ENCODE assay signal across 10 mouse cellular contexts in genomic region chr4:32864131-32864866, GRCm38 (mm10).
DNase-seq lines count a peak whose midpoint lies in the region; ATAC-seq lines count a peak whose summit lies in the region.
"Had no signal": no experiment of that assay in that cellular context is flagged by ENCODE, and none has a peak within 500 bp of the region (broad histone marks: within the 10 kb centered on the region; RNA-seq: fewer than 3 reads in every experiment).

No protein-coding gene starts in this region.

- H3K27me3 ChIP-seq in heart, embryonic 12.5 days (replicated peaks) = peaks cover 26% of the 10 kb centered on the region
- H3K27me3 ChIP-seq in forebrain, embryonic 13.5 days = no peaks in the 10 kb centered on the region
- H3K27me3 ChIP-seq in midbrain, embryonic 14.5 days (ENCODE audit: control insufficient read depth, insufficient read depth, low read length) = no peaks in the 10 kb centered on the region

- H3K4me2 ChIP-seq in heart, embryonic 12.5 days = peak overlapping the region; percentile 44
- H3K4me2 ChIP-seq in forebrain, embryonic 13.5 days = peak overlapping the region; percentile 60
- peak overlapping the region; percentile 62 for H3K4me2 ChIP-seq in midbrain, embryonic 14.5 days (ENCODE audit: low read length)

- no peaks in the 10 kb centered on the region for H3K36me3 ChIP-seq in heart, embryonic 12.5 days
- no peaks in the 10 kb centered on the region for H3K36me3 ChIP-seq in forebrain, embryonic 13.5 days (ENCODE audit: poor library complexity, severe bottlenecking)
- no peaks in the 10 kb centered on the region for H3K36me3 ChIP-seq in midbrain, embryonic 14.5 days (ENCODE audit: control insufficient read depth, insufficient read depth, low read length)

- intact Hi-C loops in heart, postnatal 25 days (cut with DNase I) = no loop called here

- 59% methylated on average over 31 of the region's 31 CpGs for WGBS in heart, embryonic 12.5 days
- WGBS in forebrain, embryonic 13.5 days = 27% methylated on average over 31 of the region's 31 CpGs
- WGBS in midbrain, embryonic 14.5 days = 22% methylated on average over 31 of the region's 31 CpGs

- no peak overlapping the region for H3K27ac ChIP-seq in heart, embryonic 12.5 days (ENCODE audit: poor library complexity, severe bottlenecking)
- peak overlapping the region; percentile 17; the same call in 1 of the 2 replicates for H3K27ac ChIP-seq in forebrain, embryonic 13.5 days
- H3K27ac ChIP-seq in midbrain, embryonic 14.5 days (replicated peaks; ENCODE audit: low read depth, low read length) = peak overlapping the region; percentile 81

- H3K4me1 ChIP-seq in heart, embryonic 12.5 days (replicated peaks) = peaks cover 44% of the 10 kb centered on the region
- peaks cover 51% of the 10 kb centered on the region for H3K4me1 ChIP-seq in forebrain, embryonic 13.5 days
- peaks cover 49% of the 10 kb centered on the region for H3K4me1 ChIP-seq in midbrain, embryonic 14.5 days (ENCODE audit: control insufficient read depth, insufficient read depth, low read length)

- no peaks in the 10 kb centered on the region for H3K9me3 ChIP-seq in heart, embryonic 12.5 days (replicated peaks)
- no peaks in the 10 kb centered on the region for H3K9me3 ChIP-seq in forebrain, embryonic 13.5 days (replicated peaks)
- no peaks in the 10 kb centered on the region for H3K9me3 ChIP-seq in midbrain, embryonic 14.5 days (ENCODE audit: control insufficient read depth, low read length)

- peak overlapping the region; percentile 13 for H3K9ac ChIP-seq in heart, embryonic 12.5 days
- peak overlapping the region; percentile 55 for H3K9ac ChIP-seq in forebrain, embryonic 13.5 days
- H3K9ac ChIP-seq in midbrain, embryonic 14.5 days (replicated peaks; ENCODE audit: low read length) = peak overlapping the region; percentile 55

- no peak for DNase-seq in heart, adult 8-10 months (ENCODE audit: low spot score)
- peak; percentile 25 for DNase-seq in Muller cell, postnatal 12 days (ENCODE audit: inconsistent ontology term)
- DNase-seq in midbrain, embryonic 14.5 days = peak; percentile 70
- DNase-seq in gastrocnemius, postnatal 25 days = no peak
- no peak for DNase-seq in kidney, adult 11 months
- no peak for DNase-seq in heart, postnatal 25 days (ENCODE audit: low spot score)
- DNase-seq: lung, adult 18-20 months had no signal

- H3K4me3 ChIP-seq in heart, embryonic 12.5 days = peak overlapping the region; percentile 16; the same call in 1 of the 2 replicates
- H3K4me3 ChIP-seq in forebrain, embryonic 13.5 days = peak overlapping the region; percentile 33
- peak overlapping the region; percentile 37 for H3K4me3 ChIP-seq in midbrain, embryonic 14.5 days (replicated peaks; ENCODE audit: low read depth, low read length)
- H3K4me3 ChIP-seq: erythroblast, embryonic 14.5 days had no signal

- ATAC-seq in heart, embryonic 12.5 days (ENCODE audit: insufficient number of reproducible peaks, low FRiP score) = no peak
- ATAC-seq in forebrain, embryonic 13.5 days = peak; percentile 50; the same call in 1 of the 2 replicates
- no peak for ATAC-seq in midbrain, embryonic 14.5 days (ENCODE audit: low FRiP score, low TSS enrichment)

Comparison
In these comparisons a context has a peak if more than half of its experiments do, and no peak if none do; other contexts are left out.
1. DNase-seq: peak in Muller cell, postnatal 12 days (single experiment) and midbrain, embryonic 14.5 days (single experiment); none in heart, adult 8-10 months (single experiment), gastrocnemius, postnatal 25 days (single experiment), kidney, adult 11 months (single experiment) and heart, postnatal 25 days (single experiment).
2. Peak in every context shown above with its lines, with median percentiles within 50 percentile points of each other: H3K4me2 ChIP-seq, H3K4me3 ChIP-seq and H3K9ac ChIP-seq.